Mouse (Mus musculus) liver, embryonic 13.5 days (tissue): Measurements from ENCODE around the gene Cadps2. TPM values are rescaled to one million over a fixed set of nuclear protein-coding genes. Genes with fewer than 3 reads are reported as not detected.

Experiments used
- ATAC-seq: fragments of 200-750 bp; cut with Nextera tagmentation; 2 replicates; pipeline ENCODE4 v1.8.0; 2017; ENCODE audit warnings: low read depth, mild to moderate bottlenecking, moderate number of reproducible peaks, moderate library complexity
- DNase-seq: peaks from one replicate; pipeline ENCODE4 v3.0.0; 2022
- H3K27ac ChIP-seq: fragments of 300-500 bp; sonication (generic); 2 replicates; pipeline ENCODE4 v1.5.1; 2015; ENCODE audit warnings: moderate library complexity, mild to moderate bottlenecking, inconsistent platforms
- H3K27me3 ChIP-seq: fragments of 300-500 bp; sonication (generic); 2 replicates; pipeline ENCODE4 v1.6.1; 2015; ENCODE audit warnings: mild to moderate bottlenecking, inconsistent platforms
- H3K36me3 ChIP-seq: fragments of 300-500 bp; sonication (generic); 2 replicates; pipeline ENCODE4 v1.6.1; 2015; ENCODE audit warnings: mild to moderate bottlenecking, inconsistent platforms
- H3K4me1 ChIP-seq: fragments of 300-500 bp; sonication (generic); replicated peaks from 2 replicates; pipeline ENCODE4 v1.6.1; 2015; ENCODE audit warnings: inconsistent platforms
- H3K4me2 ChIP-seq: fragments of 300-500 bp; sonication (generic); 2 replicates; pipeline ENCODE4 v1.6.1; 2015; ENCODE audit warnings: inconsistent platforms, mild to moderate bottlenecking, moderate library complexity
- H3K4me3 ChIP-seq: fragments of 300-500 bp; sonication (generic); replicated peaks from 2 replicates; pipeline ENCODE4 v1.5.1; 2015; ENCODE audit warnings: mild to moderate bottlenecking, inconsistent platforms
- H3K9ac ChIP-seq: fragments of 300-500 bp; sonication (generic); 2 replicates; pipeline ENCODE4 v1.6.1; 2015; ENCODE audit warnings: mild to moderate bottlenecking, inconsistent platforms
- H3K9me3 ChIP-seq: fragments of 300-500 bp; sonication (generic); replicated peaks from 2 replicates; pipeline ENCODE4 v1.6.1; 2016; ENCODE audit warnings: inconsistent platforms
- WGBS: fragments of 180-500 bp; shearing (Covaris S2); methylation state at CpG from one replicate; pipeline ENCODE4 v1.1.7; 2015; ENCODE audit not compliant: insufficient replicate concordance; 5-methylcytosine and 5-hydroxymethylcytosine counted together
- polyA plus RNA-seq: library from polyadenylated mRNA; unstranded; fragments of >200 nt; fragmentation: Nextera tagmentation; extraction: Ambion mirVana; gene quantifications from 2 replicates; pipeline ENCODE4 v1.2.1, GENCODE M21; 2015

Gene Cadps2
- polyA plus RNA-seq, 1 experiment from 2014 or later, result 0.10 TPM

- no peaks in the 10 kb centered on the region for H3K9me3 ChIP-seq
- H3K4me3 ChIP-seq, result no peak overlapping the region
- DNase-seq, result no peak
- no peaks in the 10 kb centered on the region for H3K27me3 ChIP-seq
- no peak for ATAC-seq
- 20% methylated on average over 7 of the region's 7 CpGs for WGBS
- no peaks in the 10 kb centered on the region for H3K36me3 ChIP-seq
- H3K4me2 ChIP-seq, result no peak overlapping the region
- no peaks in the 10 kb centered on the region for H3K4me1 ChIP-seq
- no peak overlapping the region for H3K9ac ChIP-seq
- H3K27ac ChIP-seq, result no peak overlapping the region
Measured at GRCm38 (mm10) chr6:23353480-23353879, 485.7 kb downstream of the Cadps2 start.

GRCm38 (mm10) chr6:23337411-23338063, 501.7 kb downstream of the Cadps2 start:
- no peak for ATAC-seq
- WGBS, result 64% methylated on average over 7 of the region's 7 CpGs
- Histone ChIP-seq H3K4me3 (no peak overlapping the region), H3K36me3 (no peaks in the 10 kb centered on the region), H3K9ac (no peak overlapping the region), H3K4me2 (no peak overlapping the region), H3K27me3 (no peaks in the 10 kb centered on the region), H3K9me3 (no peaks in the 10 kb centered on the region), H3K4me1 (no peaks in the 10 kb centered on the region), H3K27ac (no peak overlapping the region)
- no peak for DNase-seq

- Histone ChIP-seq H3K36me3 (no peaks in the 10 kb centered on the region), H3K4me1 (no peaks in the 10 kb centered on the region), H3K9me3 (no peaks in the 10 kb centered on the region), H3K27me3 (no peaks in the 10 kb centered on the region), H3K4me2 (no peak overlapping the region), H3K9ac (no peak overlapping the region), H3K4me3 (no peak overlapping the region), H3K27ac (no peak overlapping the region)
- WGBS, result 71% methylated on average over 8 of the region's 8 CpGs
- ATAC-seq (no peak), DNase-seq (no peak)
Measured at GRCm38 (mm10) chr6:23314945-23315344, 524.3 kb downstream of the Cadps2 start.

GRCm38 (mm10) chr6:23314291-23314690, 524.9 kb downstream of the Cadps2 start:
- H3K9ac ChIP-seq, result no peak overlapping the region
- WGBS, result 68% methylated on average over 5 of the region's 5 CpGs
- ATAC-seq, result no peak

GRCm38 (mm10) chr6:23306046-23306445, 533.2 kb downstream of the Cadps2 start:
- Histone ChIP-seq H3K36me3 (no peaks in the 10 kb centered on the region), H3K27me3 (no peaks in the 10 kb centered on the region), H3K4me2 (no peak overlapping the region), H3K4me3 (no peak overlapping the region), H3K27ac (no peak overlapping the region), H3K4me1 (no peaks in the 10 kb centered on the region), H3K9me3 (no peaks in the 10 kb centered on the region), H3K9ac (no peak overlapping the region)
- DNase-seq (no peak), ATAC-seq (no peak)
- 72% methylated on average over 6 of the region's 6 CpGs for WGBS

More at GRCm38 (mm10) chr6:23314291-23314690, 524.9 kb downstream of the Cadps2 start:
- Histone ChIP-seq H3K27ac (no peak overlapping the region), H3K4me3 (no peak overlapping the region), H3K4me1 (no peaks in the 10 kb centered on the region), H3K36me3 (no peaks in the 10 kb centered on the region), H3K9me3 (no peaks in the 10 kb centered on the region), H3K27me3 (no peaks in the 10 kb centered on the region), H3K4me2 (no peak overlapping the region)
- no peak for DNase-seq

- Histone ChIP-seq H3K36me3 (no peaks in the 10 kb centered on the region), H3K9me3 (no peaks in the 10 kb centered on the region), H3K27ac (no peak overlapping the region), H3K4me2 (no peak overlapping the region), H3K27me3 (no peaks in the 10 kb centered on the region), H3K4me3 (no peak overlapping the region), H3K9ac (no peak overlapping the region), H3K4me1 (no peaks in the 10 kb centered on the region)
- WGBS, result 46% methylated on average over 2 of the region's 2 CpGs
- DNase-seq (no peak), ATAC-seq (no peak)
Measured at GRCm38 (mm10) chr6:23298596-23298995, 540.6 kb downstream of the Cadps2 start.

- Histone ChIP-seq H3K4me3 (no peak overlapping the region), H3K4me2 (no peak overlapping the region), H3K27ac (no peak overlapping the region), H3K27me3 (no peaks in the 10 kb centered on the region), H3K9ac (no peak overlapping the region), H3K36me3 (no peaks in the 10 kb centered on the region), H3K9me3 (no peaks in the 10 kb centered on the region), H3K4me1 (no peaks in the 10 kb centered on the region)
- DNase-seq (no peak), ATAC-seq (no peak)
- WGBS, result 74% methylated on average over 4 of the region's 4 CpGs
Measured at GRCm38 (mm10) chr6:23294685-23295084, 544.5 kb downstream of the Cadps2 start.

GRCm38 (mm10) chr6:23288752-23289151, 550.5 kb downstream of the Cadps2 start:
- no peaks in the 10 kb centered on the region for H3K9me3 ChIP-seq
- no peaks in the 10 kb centered on the region for H3K27me3 ChIP-seq
- H3K4me2 ChIP-seq, result no peak overlapping the region
- WGBS, result 64% methylated on average over 4 of the region's 4 CpGs
- ATAC-seq, result no peak
- no peaks in the 10 kb centered on the region for H3K4me1 ChIP-seq
- DNase-seq, result no peak
- H3K27ac ChIP-seq, result no peak overlapping the region
- H3K36me3 ChIP-seq, result no peaks in the 10 kb centered on the region
- H3K4me3 ChIP-seq, result no peak overlapping the region
- H3K9ac ChIP-seq, result no peak overlapping the region

GRCm38 (mm10) chr6:23281514-23281820, 557.8 kb downstream of the Cadps2 start:
- Histone ChIP-seq H3K27me3 (no peaks in the 10 kb centered on the region), H3K4me1 (no peaks in the 10 kb centered on the region), H3K4me2 (no peak overlapping the region), H3K27ac (no peak overlapping the region), H3K36me3 (no peaks in the 10 kb centered on the region), H3K4me3 (no peak overlapping the region), H3K9ac (no peak overlapping the region), H3K9me3 (no peaks in the 10 kb centered on the region)
- ATAC-seq, result no peak
- no peak for DNase-seq
- WGBS, result 56% methylated on average over 9 of the region's 9 CpGs

- H3K4me2 ChIP-seq, result no peak overlapping the region
Measured at GRCm38 (mm10) chr6:23280811-23281513, 558.3 kb downstream of the Cadps2 start.

GRCm38 (mm10) chr6:23273483-23273882, 565.7 kb downstream of the Cadps2 start:
- no peaks in the 10 kb centered on the region for H3K36me3 ChIP-seq
- peaks cover 14% of the 10 kb centered on the region; the same call in 1 of the 2 replicates for H3K27me3 ChIP-seq
- no peak overlapping the region for H3K4me3 ChIP-seq
- no peak for DNase-seq
- no peak overlapping the region for H3K4me2 ChIP-seq
- no peaks in the 10 kb centered on the region for H3K4me1 ChIP-seq
- ATAC-seq, result no peak
- H3K9me3 ChIP-seq, result no peaks in the 10 kb centered on the region
- H3K27ac ChIP-seq, result no peak overlapping the region
- no peak overlapping the region for H3K9ac ChIP-seq
- 72% methylated on average over 4 of the region's 4 CpGs for WGBS

More at GRCm38 (mm10) chr6:23280811-23281513, 558.3 kb downstream of the Cadps2 start:
- 53% methylated on average over 15 of the region's 15 CpGs for WGBS
- H3K9me3 ChIP-seq, result no peaks in the 10 kb centered on the region
- H3K9ac ChIP-seq, result no peak overlapping the region
- no peaks in the 10 kb centered on the region for H3K27me3 ChIP-seq
- H3K36me3 ChIP-seq, result no peaks in the 10 kb centered on the region
- no peak for ATAC-seq
- H3K27ac ChIP-seq, result no peak overlapping the region
- no peak for DNase-seq
- no peaks in the 10 kb centered on the region for H3K4me1 ChIP-seq
- H3K4me3 ChIP-seq, result no peak overlapping the region

- Histone ChIP-seq H3K9ac (no peak overlapping the region), H3K36me3 (no peaks in the 10 kb centered on the region), H3K9me3 (no peaks in the 10 kb centered on the region), H3K4me1 (no peaks in the 10 kb centered on the region), H3K27ac (no peak overlapping the region), H3K4me3 (no peak overlapping the region), H3K4me2 (no peak overlapping the region), H3K27me3 (peaks cover 14% of the 10 kb centered on the region; the same call in 1 of the 2 replicates)
- ATAC-seq (no peak), DNase-seq (no peak)
- 15% methylated on average over 11 of the region's 11 CpGs for WGBS
Measured at GRCm38 (mm10) chr6:23272979-23273378, 566.2 kb downstream of the Cadps2 start.
